Mouse (Mus musculus) gastrocnemius, postnatal 25 days (tissue): ENCODE measurements at regions not wholly inside any gene's neighbourhood (a gene's known extent, or its start where the extent isn't known, plus 50 kb on each side); places are given as distances from the start of the nearest gene placed in this dataset.

Experiments used
- DNase-seq: peaks from one replicate; pipeline ENCODE4 v3.0.0; 2022

GRCm38 (mm10) chr6:100045109-100045508 is 242.2 kb downstream of the Rybp start:
- no peak for DNase-seq

- DNase-seq, result no peak
These were observed 246.1 kb downstream of the Rybp start for GRCm38 (mm10) chr6:100041161-100041560.

DNA sequence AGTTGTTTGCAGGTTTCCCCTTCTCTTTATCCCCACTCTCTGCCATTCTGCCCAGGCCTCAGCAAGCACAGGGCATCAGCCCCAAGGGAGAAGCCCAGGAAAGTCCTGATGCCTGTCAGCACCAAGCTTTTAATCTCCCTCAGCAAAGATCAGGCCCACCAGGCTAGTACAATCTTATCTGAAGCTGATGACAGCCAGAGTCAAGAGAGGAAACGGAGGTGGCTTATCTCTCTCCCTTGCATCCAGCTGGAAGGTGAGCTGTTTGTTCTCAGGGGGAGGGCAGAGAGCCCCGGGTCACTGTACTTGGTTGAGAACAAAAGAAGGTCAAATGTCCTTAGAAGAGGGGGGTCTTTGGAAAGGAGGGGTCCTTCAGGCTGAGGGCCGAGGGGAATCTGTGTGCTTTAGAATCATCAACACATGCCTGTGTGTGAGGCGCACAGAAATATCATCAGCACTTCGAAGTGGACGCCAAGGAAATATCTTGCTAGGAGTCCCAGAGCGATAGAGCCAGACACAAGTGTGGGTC is 246.8 kb downstream of the Rybp start:
- no peak for DNase-seq

- DNase-seq, result no peak
These were observed 254.6 kb downstream of the Rybp start for GRCm38 (mm10) chr6:100032701-100033100.

DNA sequence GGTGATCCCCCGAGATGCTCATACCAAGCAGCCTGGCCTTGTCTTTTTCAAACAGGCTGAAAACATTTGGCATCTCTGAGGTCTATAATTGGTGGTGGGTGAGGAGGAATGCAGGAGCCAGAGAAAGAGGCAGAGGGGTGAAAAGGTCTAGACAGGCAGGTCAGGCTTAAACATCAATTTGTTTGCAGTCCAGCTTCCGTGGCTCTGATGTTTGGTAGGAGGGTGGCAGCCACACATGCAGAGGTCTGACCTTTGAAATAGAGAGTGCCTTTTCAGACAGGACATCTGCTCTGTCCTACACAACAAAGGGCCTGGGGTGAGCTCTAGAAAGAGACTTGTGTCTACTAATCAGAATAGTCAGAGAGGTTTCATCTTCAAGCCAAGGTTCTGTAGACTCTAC is 256.8 kb downstream of the Rybp start:
- no peak for DNase-seq

DNA sequence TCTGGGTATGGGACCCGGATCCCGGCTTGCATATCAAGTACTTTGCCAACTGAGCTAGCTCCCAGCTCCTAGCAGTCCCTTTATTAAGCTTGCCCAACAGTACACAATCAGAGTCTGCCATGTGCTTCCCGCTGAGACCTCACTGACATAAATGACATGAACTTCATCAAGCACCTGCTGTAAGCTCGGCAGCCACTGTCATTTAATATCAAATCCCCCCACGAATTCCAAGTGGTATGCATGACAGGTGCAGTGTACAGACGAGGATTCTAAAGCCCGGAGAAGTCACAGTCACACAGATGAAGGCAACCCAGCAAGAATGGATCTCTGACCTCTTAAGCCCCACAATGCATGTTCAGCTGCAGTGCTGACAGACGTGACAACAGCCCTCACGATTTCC is 257.3 kb downstream of the Rybp start:
- no peak for DNase-seq

- no peak for DNase-seq
These were observed 259.8 kb downstream of the Rybp start for GRCm38 (mm10) chr6:100027524-100027923.

- no peak for DNase-seq
These were observed 261.7 kb downstream of the Rybp start for GRCm38 (mm10) chr6:100025531-100025951.

DNA sequence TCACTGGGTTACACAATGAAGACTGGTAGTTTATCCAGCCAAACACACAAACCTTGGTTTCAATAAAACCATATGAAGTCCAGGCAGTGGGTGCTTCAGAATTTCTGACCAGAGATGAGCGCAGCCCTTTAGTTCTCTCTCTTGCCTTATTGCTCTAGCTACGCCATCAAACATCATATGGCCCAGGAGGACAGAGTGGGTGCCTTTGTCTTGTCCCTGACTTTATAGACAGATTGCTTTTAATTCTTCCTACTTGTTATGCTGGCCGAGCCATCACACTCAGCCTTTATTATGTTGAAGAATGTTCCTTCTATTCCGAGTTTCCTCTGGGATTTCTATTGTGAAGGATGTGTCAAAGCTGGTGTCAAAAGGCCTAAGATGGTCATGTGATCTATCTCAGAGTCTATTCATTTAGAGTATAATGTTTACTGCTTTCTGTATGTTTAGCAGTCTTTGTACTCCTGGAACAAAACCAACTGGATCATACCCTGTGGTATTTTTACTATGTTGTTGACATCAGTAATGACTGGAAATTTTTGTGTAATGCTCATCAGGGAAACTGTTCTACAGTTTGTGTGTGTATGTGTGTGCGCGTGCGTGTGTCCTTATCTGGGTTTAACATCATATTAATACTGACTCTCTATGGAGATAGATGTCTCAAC is 263.7 kb downstream of the Rybp start:
- DNase-seq, result no peak

DNA sequence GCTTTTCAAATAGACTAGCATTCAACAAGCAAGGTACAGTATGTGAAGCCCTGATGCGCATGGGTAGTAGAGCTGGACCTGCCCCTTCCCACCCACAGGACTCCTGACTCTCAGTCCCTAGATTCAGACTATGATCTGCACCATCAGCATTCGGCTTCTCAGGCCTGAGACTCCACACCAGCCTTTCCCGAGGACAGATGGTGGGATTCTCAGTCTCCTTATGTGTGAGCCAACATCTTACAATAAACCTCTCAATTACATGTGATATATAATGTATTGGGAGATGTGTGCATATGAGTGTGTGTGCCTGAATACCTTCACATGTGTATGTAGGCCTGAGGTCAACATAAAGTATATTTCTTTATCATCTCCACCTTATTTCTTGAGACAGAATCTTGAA is 268.3 kb downstream of the Rybp start:
- DNase-seq, result no peak

DNA sequence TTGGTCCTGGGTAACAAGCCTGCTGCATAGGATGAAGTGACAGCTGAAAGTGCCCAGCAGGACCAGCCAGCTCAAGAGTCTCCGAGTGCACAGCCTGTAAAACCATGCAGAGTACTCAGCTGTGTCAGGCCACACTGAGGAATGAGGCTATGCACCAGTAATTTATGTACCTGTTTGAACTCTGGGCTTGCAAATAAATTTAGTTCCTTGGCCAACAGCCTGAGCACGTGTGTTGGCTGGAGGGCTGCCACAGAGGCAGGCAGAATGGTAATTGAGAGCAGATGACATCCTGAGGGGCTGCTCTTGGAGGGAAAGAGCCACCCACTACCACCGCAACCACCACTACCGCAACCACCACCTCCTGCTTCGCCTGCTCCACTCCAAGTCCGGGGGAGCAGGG is 273.3 kb downstream of the Rybp start:
- no peak for DNase-seq

- no peak for DNase-seq
These were observed 275.7 kb downstream of the Rybp start for GRCm38 (mm10) chr6:100011520-100012062.

GRCm38 (mm10) chr6:100010954-100011481 is 276.3 kb downstream of the Rybp start:
- DNase-seq, result no peak

GRCm38 (mm10) chr6:99999711-100000365 is 273.6 kb upstream of the Prok2 start:
- no peak for DNase-seq

DNA sequence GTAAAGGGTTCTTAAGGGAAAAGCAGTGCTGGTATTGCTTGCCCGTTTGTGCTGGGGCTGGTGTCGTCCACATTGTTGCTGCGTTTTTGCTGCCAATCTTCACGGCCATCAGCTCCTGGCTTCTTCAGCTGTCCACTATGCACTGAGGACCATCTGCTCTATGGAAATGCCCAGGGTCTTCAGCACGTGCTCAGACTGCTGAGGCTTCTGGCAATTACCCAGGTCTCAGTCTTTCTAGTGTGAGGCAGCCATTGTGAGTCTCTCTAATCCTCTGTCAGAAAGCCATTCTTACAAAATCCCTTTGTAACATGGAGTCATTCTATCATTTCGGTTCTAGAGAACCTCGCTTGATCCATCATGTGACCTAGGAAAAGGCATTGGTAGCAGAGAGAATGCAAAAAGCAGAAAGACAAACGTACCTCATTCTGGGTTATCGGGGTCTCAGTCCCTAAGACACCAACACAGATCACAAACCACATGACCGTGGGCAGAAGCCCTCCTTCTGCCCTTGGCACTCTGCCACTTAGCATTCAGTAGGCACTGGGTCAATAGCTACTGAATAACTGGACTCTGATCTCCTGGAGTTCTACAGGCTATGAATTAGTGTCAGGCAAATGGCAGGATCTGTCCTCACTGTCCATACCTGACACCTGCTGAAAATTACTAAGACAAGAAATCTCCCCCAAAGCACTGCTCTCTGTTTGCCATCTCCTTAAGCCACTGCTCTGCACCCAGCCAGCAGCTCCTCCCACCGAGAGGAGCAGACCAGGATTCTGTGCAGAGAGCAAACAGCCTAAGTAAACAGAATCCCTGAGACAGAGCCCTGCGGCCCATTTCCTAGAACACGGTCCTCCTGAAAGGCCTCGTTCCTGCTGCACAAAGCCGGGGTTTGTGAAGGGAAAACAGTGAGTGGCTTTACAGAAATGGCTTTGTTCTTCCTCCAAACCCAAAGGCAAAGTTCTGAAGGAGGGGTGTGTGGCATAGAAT is 270.1 kb upstream of the Prok2 start:
- DNase-seq, result no peak

DNA sequence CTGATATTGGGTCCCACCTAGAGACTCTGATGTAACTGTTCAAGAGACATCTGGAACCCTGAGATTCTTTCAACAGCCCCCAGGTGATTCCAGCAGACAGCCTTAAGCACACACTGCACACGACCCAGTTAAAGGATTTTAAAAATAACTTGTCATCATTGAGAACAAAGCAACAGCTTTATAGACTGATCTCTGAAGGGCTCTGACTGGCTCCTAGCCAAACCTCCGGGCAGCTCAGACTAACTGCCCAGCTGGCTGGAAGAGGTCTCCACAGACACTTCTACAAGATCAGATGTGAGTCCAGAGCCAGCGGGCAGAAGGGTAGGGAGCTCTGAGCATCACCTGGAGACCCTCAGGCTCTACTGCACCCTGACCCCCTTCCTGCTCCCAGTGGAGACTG is 267.8 kb upstream of the Prok2 start:
- DNase-seq, result no peak

- no peak for DNase-seq
These were observed 264.9 kb upstream of the Prok2 start for GRCm38 (mm10) chr6:99991079-99991478.

- no peak for DNase-seq
These were observed 264.4 kb upstream of the Prok2 start for GRCm38 (mm10) chr6:99990604-99991003.

DNA sequence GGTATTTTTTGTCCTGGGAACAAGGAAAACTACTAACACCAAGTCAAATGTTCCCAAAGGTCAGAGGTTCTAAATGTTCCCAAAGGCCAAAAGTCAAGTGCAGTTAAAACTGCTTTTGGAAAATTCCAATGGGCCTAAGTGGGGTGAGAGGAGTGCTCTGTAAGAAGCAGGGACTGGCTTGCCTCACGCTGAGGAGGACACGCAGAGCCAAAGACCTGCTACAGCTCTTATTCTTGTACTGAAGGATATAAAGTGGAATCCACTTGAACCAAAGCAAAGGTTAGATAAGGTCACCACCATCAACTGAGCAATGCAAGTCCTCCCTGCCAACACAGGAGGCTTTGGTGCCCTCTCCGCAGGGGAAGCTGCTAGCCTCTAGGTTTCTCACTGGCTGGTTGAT is 260.3 kb upstream of the Prok2 start:
- no peak for DNase-seq

DNA sequence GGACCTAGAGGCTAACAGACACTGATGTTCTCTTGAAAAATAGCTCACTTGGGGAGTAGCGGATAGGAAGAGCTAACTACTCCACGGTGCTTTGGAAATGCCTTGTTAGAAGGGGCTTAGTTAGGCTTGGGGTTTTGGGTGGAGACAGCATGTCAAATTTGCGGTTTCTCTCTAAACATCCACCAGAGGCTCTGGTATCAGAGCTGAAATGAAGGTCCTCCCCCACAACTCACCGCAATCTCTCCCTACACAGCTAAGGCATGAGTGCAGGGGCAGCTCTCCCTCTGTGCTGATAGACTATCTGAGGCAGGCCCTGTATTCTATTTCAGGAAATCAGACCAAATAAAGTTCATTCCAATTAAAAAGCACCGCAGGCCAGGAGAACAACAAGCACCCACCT is 259.1 kb upstream of the Prok2 start:
- no peak for DNase-seq

DNA sequence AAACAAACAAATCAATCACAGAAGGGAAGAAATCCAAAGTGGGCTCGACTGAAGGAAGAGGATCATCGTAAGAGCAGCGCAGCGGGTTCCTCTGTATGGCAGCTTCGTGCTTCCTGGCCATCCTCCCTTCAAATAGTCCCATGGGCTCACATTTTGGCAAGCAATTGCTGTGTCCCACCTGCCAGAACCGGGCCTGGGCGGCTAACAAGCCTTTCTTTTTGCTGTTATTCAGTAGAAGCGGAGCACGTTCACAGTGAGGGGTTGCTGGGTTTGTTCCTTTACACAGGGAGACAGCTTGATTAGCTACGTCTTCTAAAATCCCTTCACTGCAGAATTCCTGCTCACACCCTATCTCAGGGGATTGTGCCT is 258.6 kb upstream of the Prok2 start:
- peak; percentile 7 for DNase-seq
